Mouse (Mus musculus) adrenal gland, postnatal 25 days (tissue): ENCODE measurements around the gene Hapln3. TPM values are rescaled to one million over a fixed set of nuclear protein-coding genes. Genes with fewer than 3 reads are reported as not detected.

Source experiments
- DNase-seq: peaks from one replicate; pipeline ENCODE4 v3.0.0; 2021; ENCODE audit warnings: mixed read lengths
- total RNA-seq: library from RNA; stranded (reverse); gene quantifications from 2 replicates; pipeline ENCODE4 v1.2.3, GENCODE M21; 2021

Gene Hapln3
- total RNA-seq, 1 experiment from 2014 or later: 1.9 TPM

GRCm38 (mm10) chr7:79068231-79068630 lies 62.6 kb downstream of the Hapln3 start:
- DNase-seq: no peak

GRCm38 (mm10) chr7:79067466-79067865 lies 63.4 kb downstream of the Hapln3 start:
- DNase-seq: no peak

Other genes starting within 250 kb of the Hapln3 start
- gene Aen, start 235.2 kb downstream of the Hapln3 start, total RNA-seq: 36.2 and 36.4 TPM in 2 replicates
- gene Isg20, start 217.6 kb downstream of the Hapln3 start, total RNA-seq: 4.9 and 5.4 TPM in 2 replicates
- 1.2 TPM in 2 replicates for gene Acan, start 77.5 kb downstream of the Hapln3 start, total RNA-seq
- gene Mfge8, start 18.0 kb upstream of the Hapln3 start, total RNA-seq: 333 and 334 TPM in 2 replicates
- 1,323 and 1,340 TPM in 2 replicates for gene Abhd2, start 142.2 kb upstream of the Hapln3 start, total RNA-seq